Mouse (Mus musculus): ENCODE data around the gene Glipr1l2. TPM values are rescaled to one million over a fixed set of nuclear protein-coding genes. Genes with fewer than 3 reads are reported as not detected.
"Not testable (repeated sequence)": the region's sequence is repeated elsewhere in the genome, so short reads cannot be mapped to it uniquely, and the experiment has no call there.

Gene Glipr1l2
- polyA plus RNA-seq (2015; fragmentation: Nextera tagmentation; extraction: Ambion mirVana): not detected in 2 replicates

DNA sequence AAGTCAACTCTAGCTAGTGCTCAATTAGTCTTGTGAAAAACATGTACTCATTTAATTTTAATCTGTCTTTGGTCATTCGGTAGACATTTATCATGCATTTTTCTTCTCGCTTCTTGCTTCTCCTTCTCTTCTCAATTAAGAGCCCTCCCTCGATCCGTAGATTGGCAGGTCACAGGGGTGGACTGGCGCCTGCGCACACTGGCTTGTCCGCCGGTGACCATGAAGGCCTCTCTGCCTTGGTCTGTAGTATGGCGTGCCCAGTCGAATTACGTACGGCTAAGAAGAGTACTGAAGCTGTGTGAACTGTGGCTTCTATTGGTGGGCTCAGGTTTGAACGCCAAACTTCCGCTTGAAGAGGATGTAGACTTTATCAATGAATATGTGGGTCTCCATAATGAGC is at the start of gene Glipr1l2:
Glipr1l2 (plus strand) TSS at position 198 of the 400 bp plus-strand sequence.
- no peaks in the 10 kb centered on the region for H3K27me3 ChIP-seq
- no peak for ATAC-seq (ENCODE audit: insufficient read depth)
- no peak within 1 kb of the TSS for H3K4me3 ChIP-seq (replicated peaks)
- H3K4me2 ChIP-seq: no peak within 1 kb of the TSS
- no peak within 1 kb of the TSS for H3K9ac ChIP-seq
- no peaks in the 10 kb centered on the region for H3K4me1 ChIP-seq (replicated peaks)
- 74% methylated on average over 14 of the region's 14 CpGs for WGBS (ENCODE audit: insufficient replicate concordance)
- H3K27ac ChIP-seq (replicated peaks): no peak within 1 kb of the TSS
- no peaks in the 10 kb centered on the region for H3K36me3 ChIP-seq (replicated peaks)
- H3K9me3 ChIP-seq (replicated peaks): no peaks in the 10 kb centered on the region

- not testable (repeated sequence) for H3K4me1 ChIP-seq (replicated peaks); H3K4me3 ChIP-seq (replicated peaks); ATAC-seq (ENCODE audit: insufficient read depth); H3K9me3 ChIP-seq (replicated peaks); H3K27ac ChIP-seq (replicated peaks); H3K36me3 ChIP-seq (replicated peaks); H3K9ac ChIP-seq; H3K27me3 ChIP-seq; H3K4me2 ChIP-seq
- 43% methylated on average over 9 of the region's 9 CpGs for WGBS (ENCODE audit: insufficient replicate concordance)
These were observed 39.6 kb upstream of the Glipr1l2 start for GRCm38 (mm10) chr10:112043523-112043922.

DNA sequence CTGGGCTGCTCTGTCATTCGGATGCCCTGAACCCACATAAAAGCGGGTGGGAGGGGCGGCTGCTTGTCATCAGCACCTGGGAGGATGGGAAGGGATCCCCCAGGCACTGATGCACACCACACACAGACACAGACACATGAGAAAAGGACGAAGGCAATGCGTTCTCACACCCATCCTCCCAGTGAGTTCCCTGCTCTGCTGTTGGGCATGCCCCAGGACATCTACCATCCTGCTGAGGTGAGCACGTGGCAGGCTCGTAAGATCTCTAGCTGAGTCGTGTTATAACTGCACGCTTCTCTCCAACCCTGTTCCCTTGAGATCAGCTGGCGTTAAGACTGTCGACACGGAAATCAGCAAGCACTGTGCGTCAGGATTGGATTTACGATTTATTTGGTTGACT is 38.9 kb upstream of the Glipr1l2 start:
- not testable (repeated sequence) for H3K9ac ChIP-seq; H3K27me3 ChIP-seq; H3K9me3 ChIP-seq (replicated peaks); H3K4me1 ChIP-seq (replicated peaks); ATAC-seq (ENCODE audit: insufficient read depth); H3K4me3 ChIP-seq (replicated peaks); H3K4me2 ChIP-seq; H3K36me3 ChIP-seq (replicated peaks); H3K27ac ChIP-seq (replicated peaks)
- 60% methylated on average over 14 of the region's 14 CpGs for WGBS (ENCODE audit: insufficient replicate concordance)

DNA sequence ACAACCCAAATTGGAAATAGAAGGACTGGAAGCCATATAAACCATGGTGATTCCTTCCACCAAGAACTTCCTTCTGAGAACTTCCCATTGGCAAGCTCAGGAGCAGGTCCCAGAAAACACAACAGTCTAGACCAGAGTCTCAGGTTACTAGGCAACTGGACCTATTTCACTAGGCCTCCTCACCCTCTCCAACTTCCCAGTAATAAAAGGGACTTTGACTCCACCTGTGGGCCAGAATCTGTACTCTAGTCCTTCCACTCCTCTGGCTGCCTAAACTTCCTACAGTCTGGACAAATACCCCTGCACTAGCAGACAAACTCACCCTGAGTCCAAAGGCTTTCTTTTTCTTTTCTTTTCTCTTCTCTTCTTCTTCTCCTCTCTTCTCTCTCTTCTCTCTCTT is 31.9 kb upstream of the Glipr1l2 start:
- no peak overlapping the region for H3K27ac ChIP-seq (replicated peaks)
- no peaks in the 10 kb centered on the region for H3K9me3 ChIP-seq (replicated peaks)
- no peak overlapping the region for H3K9ac ChIP-seq
- no peaks in the 10 kb centered on the region for H3K4me1 ChIP-seq (replicated peaks)
- no peak for ATAC-seq (ENCODE audit: insufficient read depth)
- H3K4me3 ChIP-seq (replicated peaks): no peak overlapping the region
- H3K4me2 ChIP-seq: no peak overlapping the region
- H3K27me3 ChIP-seq: no peaks in the 10 kb centered on the region
- no peaks in the 10 kb centered on the region for H3K36me3 ChIP-seq (replicated peaks)

- H3K4me1 ChIP-seq (replicated peaks); H3K4me3 ChIP-seq (replicated peaks); ATAC-seq (ENCODE audit: insufficient read depth); H3K9ac ChIP-seq; H3K4me2 ChIP-seq; H3K27me3 ChIP-seq; H3K36me3 ChIP-seq (replicated peaks); H3K27ac ChIP-seq (replicated peaks); H3K9me3 ChIP-seq (replicated peaks): not testable (repeated sequence)
- 40% methylated on average over 2 of the region's 2 CpGs for WGBS (ENCODE audit: insufficient replicate concordance)
These were observed 31.2 kb upstream of the Glipr1l2 start for GRCm38 (mm10) chr10:112051956-112052355.

GRCm38 (mm10) chr10:112059702-112060582 is 23.2 kb upstream of the Glipr1l2 start, which contains the start of gene Glipr1l1:
TSS of gene Glipr1l1 (plus strand) at chr10:112060189.
- H3K27ac ChIP-seq (replicated peaks): no peak within 1 kb of the TSS
- H3K4me2 ChIP-seq: no peak within 1 kb of the TSS
- H3K4me1 ChIP-seq (replicated peaks): no peaks in the 10 kb centered on the region
- H3K9ac ChIP-seq: no peak within 1 kb of the TSS
- whole genome bisulfite sequencing (ENCODE audit: insufficient replicate concordance): 49% methylated on average over 14 of the region's 14 CpGs
- H3K4me3 ChIP-seq (replicated peaks): no peak within 1 kb of the TSS
- no peak for ATAC-seq (ENCODE audit: insufficient read depth)
- no peaks in the 10 kb centered on the region for H3K36me3 ChIP-seq (replicated peaks)
- no peaks in the 10 kb centered on the region for H3K27me3 ChIP-seq
- no peaks in the 10 kb centered on the region for H3K9me3 ChIP-seq (replicated peaks)

DNA sequence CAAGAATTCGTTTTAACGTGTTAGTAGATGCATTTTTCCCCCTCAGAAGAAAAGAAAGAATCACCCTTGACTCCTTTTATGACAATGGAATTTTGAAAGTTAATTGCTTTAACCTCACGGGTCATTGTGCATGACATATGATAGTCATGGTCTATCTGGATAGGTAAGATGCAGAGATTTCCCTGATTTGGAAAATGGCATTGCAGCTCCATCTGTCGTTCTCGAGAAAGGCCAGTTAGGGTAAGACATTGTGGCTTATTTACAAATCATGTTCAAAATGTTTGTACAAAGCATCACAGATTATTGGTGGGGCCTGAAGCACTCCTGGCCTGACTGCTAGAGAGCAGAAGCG is 22.6 kb upstream of the Glipr1l2 start:
- H3K27ac ChIP-seq (replicated peaks); H3K4me3 ChIP-seq (replicated peaks); ATAC-seq (ENCODE audit: insufficient read depth); H3K4me1 ChIP-seq (replicated peaks); H3K9ac ChIP-seq; H3K36me3 ChIP-seq (replicated peaks); H3K27me3 ChIP-seq; H3K9me3 ChIP-seq (replicated peaks); H3K4me2 ChIP-seq: not testable (repeated sequence)
- WGBS (ENCODE audit: insufficient replicate concordance): 61% methylated on average over 6 of the region's 6 CpGs

- Histone ChIP-seq H3K27me3 (no peaks in the 10 kb centered on the region), H3K36me3 (replicated peaks) (no peaks in the 10 kb centered on the region), H3K27ac (replicated peaks) (no peak overlapping the region), H3K9me3 (replicated peaks) (no peaks in the 10 kb centered on the region), H3K4me1 (replicated peaks) (no peaks in the 10 kb centered on the region), H3K4me3 (replicated peaks) (no peak overlapping the region), H3K9ac (no peak overlapping the region), H3K4me2 (no peak overlapping the region)
- WGBS (ENCODE audit: insufficient replicate concordance): 18% methylated on average over 2 of the region's 2 CpGs
- ATAC-seq (ENCODE audit: insufficient read depth): no peak
These were observed 3.1 kb upstream of the Glipr1l2 start for GRCm38 (mm10) chr10:112080044-112080443.

GRCm38 (mm10) chr10:112105785-112106184 is 22.6 kb downstream of the Glipr1l2 start:
- H3K27me3 ChIP-seq; H3K27ac ChIP-seq (replicated peaks); H3K9ac ChIP-seq; H3K4me1 ChIP-seq (replicated peaks); ATAC-seq (ENCODE audit: insufficient read depth); H3K4me3 ChIP-seq (replicated peaks); H3K4me2 ChIP-seq; H3K9me3 ChIP-seq (replicated peaks); H3K36me3 ChIP-seq (replicated peaks): not testable (repeated sequence)
- 7% methylated on average over 5 of the region's 5 CpGs for WGBS (ENCODE audit: insufficient replicate concordance)

- Histone ChIP-seq H3K27ac (replicated peaks) (no peak overlapping the region), H3K36me3 (replicated peaks) (no peaks in the 10 kb centered on the region), H3K27me3 (no peaks in the 10 kb centered on the region), H3K4me2 (no peak overlapping the region), H3K4me3 (replicated peaks) (no peak overlapping the region), H3K9ac (no peak overlapping the region), H3K4me1 (replicated peaks) (no peaks in the 10 kb centered on the region), H3K9me3 (replicated peaks) (no peaks in the 10 kb centered on the region)
- 70% methylated on average over 7 of the region's 7 CpGs for whole genome bisulfite sequencing (ENCODE audit: insufficient replicate concordance)
- ATAC-seq (ENCODE audit: insufficient read depth): no peak
These were observed 27.2 kb downstream of the Glipr1l2 start for GRCm38 (mm10) chr10:112110401-112110800.

DNA sequence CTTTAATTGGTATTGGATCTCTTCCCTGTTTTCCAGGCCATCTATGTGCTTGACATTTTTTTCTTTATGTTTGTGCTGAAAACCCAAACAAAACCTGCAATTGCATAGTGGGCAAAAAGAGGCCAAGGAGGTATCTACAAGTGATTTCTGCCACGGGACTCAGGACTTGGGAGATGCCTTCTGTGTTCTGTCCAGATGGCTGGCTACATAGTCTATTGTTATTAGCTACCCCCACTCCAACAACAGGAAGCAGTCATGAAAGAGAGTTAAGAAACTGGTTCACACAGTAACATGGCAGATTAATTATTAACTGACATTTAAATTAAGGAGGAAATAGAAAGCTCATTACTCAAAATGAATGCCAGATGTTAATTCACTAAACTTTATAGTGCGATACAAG is 41.9 kb downstream of the Glipr1l2 start:
- 33% methylated on average over 2 of the region's 2 CpGs for WGBS (ENCODE audit: insufficient replicate concordance)
- H3K4me2 ChIP-seq; H3K4me3 ChIP-seq (replicated peaks); H3K36me3 ChIP-seq (replicated peaks); H3K4me1 ChIP-seq (replicated peaks); H3K9me3 ChIP-seq (replicated peaks); H3K27me3 ChIP-seq; ATAC-seq (ENCODE audit: insufficient read depth); H3K27ac ChIP-seq (replicated peaks); H3K9ac ChIP-seq: not testable (repeated sequence)

DNA sequence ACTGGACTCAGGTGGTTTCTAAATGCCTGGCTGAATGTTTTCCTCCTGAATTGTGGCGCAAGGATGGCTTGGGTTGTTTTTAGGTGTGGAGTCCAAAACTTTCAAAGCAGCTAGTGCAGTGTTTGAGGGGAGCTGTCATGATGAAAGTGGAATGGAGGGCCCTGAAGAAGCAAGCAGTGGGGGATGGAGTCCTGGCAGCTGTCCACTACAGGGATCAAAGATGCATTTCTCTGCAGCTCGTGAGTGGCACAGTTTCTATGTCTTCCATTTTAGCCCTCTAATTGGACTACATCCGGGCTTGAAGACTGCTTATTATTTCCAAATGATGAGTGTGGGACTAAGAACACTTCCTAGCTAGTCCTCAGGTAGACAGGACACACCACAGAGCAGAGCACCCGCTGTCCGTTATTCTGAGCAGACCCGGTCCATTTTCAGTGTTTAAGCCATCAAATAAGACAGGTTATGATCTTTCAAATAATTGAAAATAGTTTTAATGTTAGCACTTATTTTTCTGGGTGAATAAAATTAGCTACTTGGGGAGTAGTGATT is 44.6 kb downstream of the Glipr1l2 start:
- H3K9me3 ChIP-seq (replicated peaks); ATAC-seq (ENCODE audit: insufficient read depth); H3K9ac ChIP-seq; H3K4me2 ChIP-seq; H3K27ac ChIP-seq (replicated peaks); H3K27me3 ChIP-seq; H3K36me3 ChIP-seq (replicated peaks); H3K4me3 ChIP-seq (replicated peaks); H3K4me1 ChIP-seq (replicated peaks): not testable (repeated sequence)
- 63% methylated on average over 6 of the region's 6 CpGs for WGBS (ENCODE audit: insufficient replicate concordance)
